Mouse (Mus musculus) ES-E14 (cell line): ENCODE data around the gene Uvrag. TPM values are rescaled to one million over a fixed set of nuclear protein-coding genes. Genes with fewer than 3 reads are reported as not detected.

Experiments used
- DNase-seq: peaks from one replicate; pipeline ENCODE4 v3.0.0-alpha.2; 2013; ENCODE audit warnings: low read depth, low spot score
- H3K27ac ChIP-seq: 2 replicates; pipeline ENCODE4 v1.5.1; 2012; ENCODE audit warnings: low read depth, mild to moderate bottlenecking, low read length, moderate library complexity, mixed read lengths; ENCODE audit not compliant: poor library complexity, insufficient read depth, severe bottlenecking
- H3K36me3 ChIP-seq: 2 replicates; pipeline ENCODE4 v1.6.1; 2012; ENCODE audit warnings: mild to moderate bottlenecking, low read length, moderate library complexity, mixed read lengths; ENCODE audit not compliant: control insufficient read depth, poor library complexity, insufficient read depth, severe bottlenecking
- H3K4me1 ChIP-seq, 2 experiments: fragments of 150-350 bp in 1 of 2; sonication (generic) in 1 of 2; 2 replicates each; pipeline ENCODE4 v1.6.1; 2012; ENCODE audit warnings: low read length in 2 of 2, mild to moderate bottlenecking in 1 of 2, mixed read lengths in 1 of 2; ENCODE audit not compliant: control insufficient read depth in 2 of 2, insufficient read depth in 2 of 2, poor library complexity in 1 of 2
- H3K4me3 ChIP-seq, 2 experiments: fragments of 150-350 bp in 1 of 2; sonication (generic) in 1 of 2; 2 replicates each; pipeline ENCODE4 v1.5.1; 2012; ENCODE audit warnings: low read length in 2 of 2, low read depth in 1 of 2, mild to moderate bottlenecking in 1 of 2, mixed read lengths in 1 of 2; ENCODE audit not compliant: insufficient read depth in 1 of 2, poor library complexity in 1 of 2, severe bottlenecking in 1 of 2
- H3K9ac ChIP-seq: 2 replicates; pipeline ENCODE4 v1.6.1; 2012; ENCODE audit warnings: low read depth, mild to moderate bottlenecking, low read length, mixed read lengths; ENCODE audit not compliant: poor library complexity, insufficient read depth, severe bottlenecking
- H3K9me3 ChIP-seq: fragments of 150-350 bp; sonication (generic); 2 replicates; pipeline ENCODE4 v1.6.1; 2012; ENCODE audit warnings: low read depth, mild to moderate bottlenecking, low read length; ENCODE audit not compliant: control insufficient read depth, insufficient read depth
- CHD2 ChIP-seq: IDR thresholded peaks from 2 replicates; pipeline ENCODE4 v1.6.1; 2014; ENCODE audit warnings: mild to moderate bottlenecking, low read depth, low read length, inconsistent platforms
- HCFC1 ChIP-seq: IDR thresholded peaks from 2 replicates; pipeline ENCODE4 v1.6.1; 2012; ENCODE audit warnings: low read length, inconsistent platforms, borderline replicate concordance; ENCODE audit not compliant: insufficient read depth
- MAFK ChIP-seq: IDR thresholded peaks from 2 replicates; pipeline ENCODE4 v1.6.1; 2014; ENCODE audit warnings: mild to moderate bottlenecking, low read depth, low read length, inconsistent platforms; ENCODE audit not compliant: insufficient read depth
- ZC3H11A ChIP-seq: IDR thresholded peaks from 2 replicates; pipeline ENCODE4 v1.6.1; 2012; ENCODE audit warnings: low read depth, mild to moderate bottlenecking, inconsistent platforms, low read length, borderline replicate concordance
- ZNF384 ChIP-seq: IDR thresholded peaks from 2 replicates; pipeline ENCODE4 v1.6.1; 2012; ENCODE audit warnings: low read depth, low read length, inconsistent platforms
- in situ Hi-C, 2 experiments: fragments of 600-800 bp; cut with MboI; formaldehyde crosslinking; loops; one replicate each; pipeline ENCODE4 v1.15.1; 2025; ENCODE audit warnings: low sequenced_read_pairs in 2 of 2, inconsistent platforms in 1 of 2; ENCODE audit not compliant: unreplicated experiment in 2 of 2
- total RNA-seq: library from RNA; depleted of rRNA; stranded (reverse); fragments of 300-350 nt; gene quantifications from 2 replicates; pipeline ENCODE4 v1.2.3, GENCODE M21; 2012

Gene Uvrag
- total RNA-seq, 1 experiment, result 14.6 TPM

DNA sequence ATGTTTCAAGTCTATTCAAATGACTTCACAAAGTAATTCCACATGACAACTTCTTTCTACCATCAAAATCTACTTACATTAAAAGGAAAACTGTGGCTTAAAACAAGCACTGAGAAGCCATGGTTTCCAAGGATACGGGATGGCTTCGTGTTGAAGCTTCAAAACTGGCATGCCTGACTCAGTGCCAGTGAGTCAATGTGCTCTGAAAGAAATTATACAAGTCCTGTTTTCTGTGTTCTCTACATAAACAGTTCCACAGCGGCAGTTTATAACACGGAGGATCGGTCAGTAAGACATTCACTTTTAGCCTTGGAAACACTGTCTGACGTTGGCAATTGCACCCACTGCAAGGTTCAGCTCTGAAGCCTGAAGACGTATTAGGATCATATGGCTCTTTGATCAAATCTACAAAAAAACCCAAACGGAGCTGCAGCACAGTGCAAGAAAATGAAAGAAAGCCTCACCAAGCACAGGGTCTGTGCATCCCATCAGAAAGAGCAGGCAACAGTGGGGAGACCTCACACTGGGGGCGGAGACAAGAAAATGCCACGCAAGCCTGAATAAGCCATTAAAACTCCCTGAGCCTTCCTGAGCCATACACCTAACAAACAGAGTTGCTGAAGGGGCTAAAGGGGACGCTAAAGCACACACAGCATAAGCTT lies 94.3 kb downstream of the Uvrag start:
- H3K9me3 ChIP-seq, result no peaks in the 10 kb centered on the region
- H3K36me3 ChIP-seq, result no peaks in the 10 kb centered on the region; the same call in 1 of the 2 replicates
- no peak overlapping the region for H3K9ac ChIP-seq
- H3K4me1 ChIP-seq, result no peaks in the 10 kb centered on the region
- in situ Hi-C loops, result no loop called here
- H3K4me3 ChIP-seq, result no peak overlapping the region
- no peak for DNase-seq
- H3K27ac ChIP-seq, result no peak overlapping the region
- TF ChIP-seq CHD2, result no peak
- no peak for TF ChIP-seq MAFK
- TF ChIP-seq ZNF384, result no peak
- TF ChIP-seq ZC3H11A, result no peak
- no peak for TF ChIP-seq HCFC1

DNA sequence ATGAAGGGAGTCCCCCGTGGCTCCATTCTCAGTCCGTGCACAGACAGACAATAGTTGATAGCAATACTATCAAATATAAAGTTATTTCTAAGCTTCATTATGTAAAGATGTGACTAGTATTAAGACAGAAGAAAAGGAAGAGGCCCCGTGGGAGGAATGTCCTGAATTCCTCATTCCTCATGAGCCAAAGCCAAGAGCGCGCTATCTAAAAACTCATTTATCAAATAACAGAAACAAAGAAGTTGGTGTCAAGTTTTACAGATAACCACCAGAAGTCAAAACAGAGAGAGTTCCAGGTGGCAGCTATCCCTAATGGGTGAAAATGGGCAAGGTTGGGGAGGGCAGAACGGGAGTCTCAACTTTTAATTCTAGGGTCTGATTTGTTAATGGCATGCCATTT lies 95.4 kb downstream of the Uvrag start:
- Histone ChIP-seq H3K4me3 (no peak overlapping the region), H3K27ac (no peak overlapping the region), H3K4me1 (no peaks in the 10 kb centered on the region), H3K36me3 (no peaks in the 10 kb centered on the region; the same call in 1 of the 2 replicates), H3K9me3 (no peaks in the 10 kb centered on the region), H3K9ac (no peak overlapping the region)
- TF ChIP-seq ZC3H11A, result no peak
- no peak for TF ChIP-seq HCFC1
- TF ChIP-seq MAFK, result no peak
- no peak for TF ChIP-seq CHD2
- TF ChIP-seq ZNF384, result no peak
- in situ Hi-C loops, result no loop called here
- DNase-seq, result no peak

DNA sequence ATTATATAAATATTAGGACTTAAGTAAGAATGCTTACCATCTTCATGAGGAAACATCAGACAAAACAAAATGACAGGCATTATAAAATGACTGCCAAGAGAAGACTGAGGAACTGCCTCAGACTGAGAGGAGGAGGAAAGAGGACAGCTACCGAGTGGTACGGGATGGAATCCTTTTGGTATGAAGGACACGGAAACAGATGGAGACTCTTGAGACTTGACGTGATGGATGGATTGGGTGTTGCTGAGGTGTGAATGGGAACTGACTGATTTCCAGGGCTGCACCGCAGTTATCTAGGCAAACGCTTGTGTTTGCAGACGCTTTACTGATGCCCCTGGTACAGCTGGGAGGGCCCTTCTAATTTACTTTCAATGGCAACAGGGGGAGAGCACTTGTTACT lies 97.0 kb downstream of the Uvrag start:
- in situ Hi-C loops, result no loop called here
- H3K9me3 ChIP-seq, result no peaks in the 10 kb centered on the region
- H3K9ac ChIP-seq, result no peak overlapping the region
- no peaks in the 10 kb centered on the region for H3K36me3 ChIP-seq
- TF ChIP-seq HCFC1, result no peak
- no peak for TF ChIP-seq ZC3H11A
- no peak for TF ChIP-seq CHD2
- TF ChIP-seq ZNF384, result no peak
- no peak for TF ChIP-seq MAFK
- H3K27ac ChIP-seq, result no peak overlapping the region
- no peak for DNase-seq
- no peaks in the 10 kb centered on the region for H3K4me1 ChIP-seq
- H3K4me3 ChIP-seq, result no peak overlapping the region

DNA sequence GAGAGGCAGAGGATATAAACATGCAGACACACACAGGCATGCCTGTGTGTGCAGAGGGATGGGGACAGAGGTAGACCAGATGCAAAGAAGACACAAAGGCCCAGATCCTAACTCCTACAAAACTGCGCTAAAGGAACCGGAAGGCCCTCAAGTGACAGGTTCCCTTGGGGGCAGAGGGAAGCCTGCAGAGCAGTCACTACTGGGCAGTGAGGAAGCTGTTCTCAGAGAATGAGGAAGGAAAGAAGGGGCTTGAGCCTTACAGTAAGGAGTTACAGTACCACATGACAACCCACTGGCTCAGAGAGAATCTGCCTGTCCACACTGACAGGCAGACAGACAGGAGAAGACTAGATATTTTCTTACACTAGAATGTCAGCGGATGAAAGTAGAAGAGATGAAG lies 97.6 kb downstream of the Uvrag start:
- H3K4me1 ChIP-seq, result 0 out of 4 replicates have a peak, but pooled peaks cover 0 to 2% of the 10 kb centered on the region in 2 experiments
- no peaks in the 10 kb centered on the region for H3K36me3 ChIP-seq
- no peak overlapping the region for H3K27ac ChIP-seq
- no peak overlapping the region for H3K4me3 ChIP-seq
- H3K9ac ChIP-seq, result no peak overlapping the region
- no peak for DNase-seq
- in situ Hi-C loops, result no loop called here
- TF ChIP-seq ZC3H11A, result no peak
- H3K9me3 ChIP-seq, result no peaks in the 10 kb centered on the region

DNA sequence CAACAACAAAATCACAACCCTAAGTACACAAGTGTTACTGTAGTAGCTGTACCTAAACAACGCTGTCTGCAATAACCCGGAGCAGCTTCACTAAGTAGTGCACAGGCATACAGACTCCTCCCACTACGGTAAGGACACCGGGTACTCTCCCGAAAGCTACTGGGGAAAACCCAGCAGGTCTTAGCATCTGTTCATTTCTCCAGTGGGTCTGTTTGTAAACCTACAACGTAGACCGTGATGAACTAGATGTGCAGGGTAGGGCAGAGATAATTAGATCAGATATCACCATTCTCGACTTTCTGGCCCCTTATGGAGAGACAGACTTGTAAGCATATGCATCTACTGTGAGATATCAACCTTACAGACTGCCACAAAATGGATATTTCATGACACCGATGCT lies 99.1 kb downstream of the Uvrag start:
- Histone ChIP-seq H3K27ac (no peak overlapping the region), H3K9me3 (no peaks in the 10 kb centered on the region), H3K36me3 (no peaks in the 10 kb centered on the region), H3K9ac (no peak overlapping the region), H3K4me3 (no peak overlapping the region), H3K4me1 (peaks cover 0 to 4% of the 10 kb centered on the region in 2 experiments; a peak in 2 of 4 replicates)
- TF ChIP-seq HCFC1 (no peak), ZC3H11A (no peak), MAFK (no peak), CHD2 (no peak), ZNF384 (no peak)
- DNase-seq, result no peak
- in situ Hi-C loops, result no loop called here
